Mouse (Mus musculus): ENCODE data around the gene Pde9a.

Pde9a gene

DNA sequence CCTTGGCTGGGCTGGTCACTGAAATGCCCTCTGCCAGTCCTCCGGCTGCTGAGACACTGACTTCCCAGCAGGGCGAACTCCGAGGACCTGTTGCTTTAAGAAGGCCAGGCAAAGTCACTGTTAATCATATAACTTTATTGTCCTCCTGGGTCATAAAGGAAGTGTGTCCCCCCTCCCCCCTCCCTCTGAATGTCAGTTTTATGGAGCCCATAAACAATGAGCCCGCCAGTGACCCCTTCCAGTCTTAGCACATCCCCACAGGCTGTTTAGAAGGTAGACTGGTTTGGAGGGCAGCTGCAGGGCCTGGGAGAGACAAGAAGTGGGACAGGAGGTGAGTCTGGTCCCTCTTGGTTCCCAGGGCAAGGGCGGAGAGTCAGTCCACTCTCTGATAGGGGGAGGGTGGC, 46.9 kb downstream of the Pde9a start:
- no peak for DNase-seq (ENCODE audit: low read depth, low spot score)

DNA sequence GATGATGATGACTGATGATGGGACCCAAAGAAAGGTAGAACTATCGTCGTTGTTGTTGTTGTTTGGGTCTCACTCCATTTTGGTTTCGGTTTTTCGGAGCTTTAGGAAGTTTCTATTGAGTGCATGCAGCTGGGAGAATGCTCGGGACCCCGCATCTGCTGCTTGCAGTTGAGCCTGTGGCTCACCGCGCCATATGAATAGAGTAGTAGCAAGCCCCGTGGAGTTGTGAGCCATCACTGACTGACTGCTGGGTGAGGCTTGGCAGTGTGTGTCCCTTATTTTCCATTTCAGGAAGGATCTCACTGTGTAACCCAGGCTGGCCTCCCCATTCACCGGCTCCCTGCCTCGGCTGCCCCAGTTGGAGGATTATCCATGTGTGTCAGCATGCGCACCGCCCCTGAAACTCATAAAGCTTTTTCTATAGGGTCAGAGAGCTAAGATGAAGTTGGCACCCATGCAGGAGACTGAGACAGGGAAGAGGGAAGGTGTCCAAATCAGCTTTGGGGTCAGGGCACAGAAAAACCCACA, 47.5 kb downstream of the Pde9a start:
- no peak for DNase-seq (ENCODE audit: low read depth, low spot score)

GRCm38 (mm10) chr17:31433978-31434797, 48.2 kb downstream of the Pde9a start:
- no peak for DNase-seq (ENCODE audit: low read depth, low spot score)

GRCm38 (mm10) chr17:31434825-31435325, 48.9 kb downstream of the Pde9a start:
- DNase-seq (ENCODE audit: low read depth, low spot score) = no peak

GRCm38 (mm10) chr17:31435934-31436813, 50.2 kb downstream of the Pde9a start:
- DNase-seq (ENCODE audit: low read depth, low spot score) = no peak

GRCm38 (mm10) chr17:31436814-31437406, 50.9 kb downstream of the Pde9a start:
- no peak for DNase-seq (ENCODE audit: low read depth, low spot score)

DNA sequence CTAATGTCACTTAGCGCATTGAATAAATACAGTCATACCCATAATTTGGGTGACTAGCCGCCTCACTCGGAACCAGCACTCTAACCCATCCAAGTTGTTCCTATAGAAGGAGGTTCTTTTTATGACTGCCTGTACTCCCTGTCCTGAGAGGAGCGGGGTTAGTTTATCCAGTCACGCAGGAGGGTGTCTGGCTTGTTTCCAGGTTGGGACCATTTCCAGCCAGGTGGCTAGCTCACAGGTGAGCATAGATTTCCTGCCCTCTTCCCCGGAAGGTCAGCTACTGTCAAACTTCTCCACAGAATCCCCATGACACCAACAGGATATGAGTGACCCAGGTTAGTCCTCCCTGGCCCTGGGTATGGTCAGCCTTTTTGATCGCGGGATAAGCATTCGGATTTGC, 51.5 kb downstream of the Pde9a start:
- DNase-seq (ENCODE audit: low read depth, low spot score) = no peak

DNA sequence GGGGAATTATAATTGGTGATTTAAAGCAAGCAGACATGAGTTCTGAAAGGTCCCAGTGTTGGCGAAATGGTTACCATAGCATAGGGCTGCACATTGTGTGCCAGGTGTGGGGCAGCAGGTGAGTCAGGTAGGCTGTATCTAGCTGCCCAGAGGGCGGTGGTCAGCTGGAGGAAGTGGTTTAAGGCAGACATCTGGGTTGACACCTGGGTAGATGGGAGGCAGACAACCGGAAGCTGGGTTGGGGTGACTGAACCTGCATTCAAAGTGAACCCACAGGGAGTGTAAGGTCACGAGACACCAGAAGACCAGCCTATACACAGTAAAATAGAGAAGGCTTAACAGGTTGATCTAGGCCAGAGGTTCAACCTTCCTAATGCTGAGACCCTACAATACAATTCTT, 54.0 kb downstream of the Pde9a start:
- DNase-seq (ENCODE audit: low read depth, low spot score) = no peak

- no peak for DNase-seq (ENCODE audit: low read depth, low spot score)
Observed at GRCm38 (mm10) chr17:31442513-31442912, 56.5 kb downstream of the Pde9a start.

DNA sequence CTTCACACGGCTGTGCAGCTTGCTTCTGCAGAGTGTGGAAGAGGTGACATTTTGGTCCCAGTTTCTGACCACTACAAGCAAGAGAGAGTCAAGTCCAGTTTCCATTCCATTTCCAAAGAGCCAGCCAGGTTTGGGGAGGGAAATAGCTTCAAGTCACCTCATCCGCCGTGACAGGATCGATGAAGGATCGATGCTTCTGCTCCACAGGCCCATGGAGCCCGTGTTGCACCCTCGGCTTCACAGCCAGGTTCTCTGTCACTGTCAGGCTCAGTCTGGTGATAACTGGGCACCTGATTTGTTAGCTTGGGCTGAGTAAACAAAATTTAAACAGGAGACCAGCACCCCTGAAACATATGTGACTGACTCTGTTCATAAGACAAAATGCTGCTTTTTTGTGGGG, 58.2 kb downstream of the Pde9a start:
- no peak for DNase-seq (ENCODE audit: low read depth, low spot score)

DNA sequence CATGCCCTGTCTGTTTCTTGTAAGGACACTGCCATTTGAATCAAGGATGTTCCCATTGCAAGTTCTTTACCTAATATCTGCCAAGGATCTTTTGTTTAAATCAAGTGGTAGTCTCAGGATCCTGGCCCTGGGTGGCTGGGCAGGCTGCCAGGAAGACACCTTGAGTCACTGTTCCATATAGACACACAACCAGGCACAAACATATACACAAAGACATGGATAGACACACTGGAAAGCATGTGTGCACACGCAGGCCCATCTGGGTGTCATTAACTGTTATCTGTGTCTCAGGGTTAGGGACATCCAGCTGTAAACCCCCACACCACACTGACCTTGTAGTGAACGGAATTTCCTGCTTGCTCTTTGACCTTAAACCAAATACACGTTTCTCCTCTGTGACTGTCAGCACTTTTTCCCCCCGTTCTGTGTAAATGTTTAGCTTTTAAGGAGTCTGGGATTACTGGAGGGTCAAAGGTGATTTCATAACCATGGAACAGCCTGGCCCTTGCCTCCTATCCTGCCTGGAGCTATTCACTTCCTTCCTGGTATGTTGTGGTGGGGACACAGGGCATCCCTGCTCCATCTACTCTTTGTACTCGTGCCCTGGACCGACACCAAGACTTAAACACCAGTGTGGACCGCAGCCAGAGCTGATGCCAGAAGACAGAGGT, 59.2 kb downstream of the Pde9a start:
- no peak for DNase-seq (ENCODE audit: low read depth, low spot score)

DNA sequence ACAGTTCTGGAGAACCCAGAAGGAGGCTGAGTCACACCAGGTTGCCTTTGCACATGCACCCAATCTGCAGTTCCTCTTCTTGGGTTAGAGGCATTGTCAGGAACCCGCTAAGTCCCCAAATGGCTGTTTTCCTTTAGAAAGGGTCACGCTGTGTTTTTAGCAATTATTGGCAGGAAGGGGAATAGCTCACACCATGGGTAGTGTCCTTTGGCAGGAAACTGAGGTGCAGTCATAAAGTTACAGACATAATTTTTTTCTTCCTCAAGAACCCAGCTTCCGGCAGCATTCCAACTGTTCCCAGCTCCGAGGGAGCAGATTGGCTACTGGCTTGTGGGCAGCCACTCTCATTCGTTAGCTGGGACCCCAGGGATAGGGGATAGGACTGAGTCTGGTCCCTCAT, 61.8 kb downstream of the Pde9a start:
- DNase-seq (ENCODE audit: low read depth, low spot score) = no peak

DNA sequence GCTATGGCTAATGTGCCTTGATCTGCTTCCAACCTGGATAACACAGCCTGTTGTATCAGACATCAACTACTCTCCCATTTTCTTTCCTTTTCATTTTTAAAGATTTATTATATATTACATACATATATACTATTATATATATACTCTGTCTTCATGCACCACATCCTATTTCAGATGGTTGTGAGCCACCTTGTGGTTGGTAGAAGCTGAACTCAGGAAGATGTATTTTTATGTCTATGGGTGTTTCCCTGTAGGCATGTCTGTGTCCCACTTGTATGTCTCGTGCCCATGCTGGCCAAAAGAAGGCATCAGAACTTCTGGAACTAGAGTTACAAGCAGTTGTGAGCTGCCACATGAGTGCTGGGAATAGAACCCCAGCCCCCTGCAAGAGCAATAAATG, 62.5 kb downstream of the Pde9a start:
- no peak for DNase-seq (ENCODE audit: low read depth, low spot score)

DNA sequence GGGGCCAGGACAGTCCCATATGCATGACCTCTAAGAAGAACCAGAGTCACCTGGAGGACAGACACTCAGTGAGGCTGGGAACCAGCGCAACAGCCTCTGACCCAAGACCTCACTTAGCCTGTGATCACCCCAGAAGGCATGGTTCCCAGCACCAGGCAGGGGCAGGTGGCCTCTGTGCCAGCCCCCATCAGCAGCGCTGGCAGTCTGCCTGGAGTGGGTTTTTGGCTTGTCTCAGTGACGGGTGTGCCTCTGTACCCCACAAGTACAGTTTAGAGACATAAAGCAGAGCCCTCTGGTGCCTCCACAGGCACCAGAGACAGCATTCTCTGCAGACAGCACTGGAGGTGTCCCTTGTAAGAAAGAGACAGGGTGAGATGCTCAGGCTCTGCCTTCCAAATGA, 64.2 kb downstream of the Pde9a start:
- no peak for DNase-seq (ENCODE audit: low read depth, low spot score)

DNA sequence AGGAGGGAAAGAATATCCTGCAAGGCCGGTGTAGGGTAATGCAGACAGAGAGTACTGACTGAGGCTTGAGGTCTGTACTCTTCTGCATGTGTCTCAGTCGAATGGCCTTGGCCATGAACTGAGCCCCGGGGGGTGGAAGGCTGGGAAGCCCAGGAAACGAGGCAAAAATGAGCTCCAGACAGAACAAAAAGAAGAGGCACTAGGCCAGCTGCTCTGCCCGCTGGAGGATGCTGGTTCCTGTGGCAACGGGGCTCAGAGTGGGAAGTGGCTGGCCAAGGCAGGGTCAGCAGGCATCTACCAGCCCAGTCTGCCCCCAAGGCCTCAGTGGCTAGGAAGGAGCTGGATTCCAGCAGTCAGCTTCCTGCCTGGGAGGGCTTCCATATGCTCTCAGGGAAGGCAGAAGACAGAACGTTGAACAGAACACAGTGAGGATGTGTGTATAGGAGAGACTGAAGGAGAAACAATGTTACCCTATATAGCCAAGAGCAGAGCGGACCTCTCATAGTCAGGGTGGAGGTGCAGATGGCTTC, 65.2 kb downstream of the Pde9a start:
- no peak for DNase-seq (ENCODE audit: low read depth, low spot score)

DNA sequence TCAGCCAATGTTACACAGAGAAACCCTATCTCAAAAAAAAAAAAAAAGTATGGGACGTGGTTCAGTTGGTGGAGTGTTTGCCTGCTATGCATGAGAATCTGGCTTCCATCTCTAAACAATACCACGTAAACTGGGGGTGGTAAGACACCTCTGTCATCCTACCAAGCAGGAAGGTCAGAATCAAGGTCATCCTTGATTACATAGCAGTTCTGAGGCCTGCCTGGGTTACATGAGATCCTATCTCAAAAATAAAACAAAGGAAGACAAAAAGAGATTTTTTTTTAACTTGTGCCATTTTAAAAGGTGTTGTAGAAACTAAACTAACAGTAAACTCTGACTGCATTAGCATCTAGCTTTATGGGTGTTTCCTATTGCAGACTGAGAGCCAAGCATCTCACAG, 66.8 kb downstream of the Pde9a start:
- DNase-seq (ENCODE audit: low read depth, low spot score) = no peak

GRCm38 (mm10) chr17:31453476-31453875, 67.5 kb downstream of the Pde9a start:
- DNase-seq (ENCODE audit: low read depth, low spot score) = peak; percentile 21

DNA sequence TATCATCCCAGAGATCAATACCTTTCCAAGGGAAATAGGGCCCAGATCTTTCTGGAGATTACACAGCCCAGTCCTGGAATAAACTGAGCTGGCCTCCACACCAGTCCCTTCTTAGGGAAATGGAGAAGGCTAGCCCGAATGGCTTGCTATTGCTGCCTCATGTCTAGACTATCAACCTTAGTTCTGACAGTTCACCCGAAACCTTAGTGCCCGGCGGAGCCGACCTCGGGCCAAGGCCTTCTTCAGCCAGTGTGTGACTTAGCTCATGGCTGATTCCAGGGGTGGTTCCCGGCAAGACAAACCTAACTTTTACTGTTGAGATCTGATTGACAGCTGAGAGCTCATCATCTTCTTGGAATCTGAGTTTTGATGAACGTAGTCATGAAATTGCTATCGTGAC, 68.0 kb downstream of the Pde9a start:
- no peak for DNase-seq (ENCODE audit: low read depth, low spot score)

GRCm38 (mm10) chr17:31456723-31457567, 70.9 kb downstream of the Pde9a start:
- DNase-seq (ENCODE audit: low read depth, low spot score) = peak; percentile 62

DNA sequence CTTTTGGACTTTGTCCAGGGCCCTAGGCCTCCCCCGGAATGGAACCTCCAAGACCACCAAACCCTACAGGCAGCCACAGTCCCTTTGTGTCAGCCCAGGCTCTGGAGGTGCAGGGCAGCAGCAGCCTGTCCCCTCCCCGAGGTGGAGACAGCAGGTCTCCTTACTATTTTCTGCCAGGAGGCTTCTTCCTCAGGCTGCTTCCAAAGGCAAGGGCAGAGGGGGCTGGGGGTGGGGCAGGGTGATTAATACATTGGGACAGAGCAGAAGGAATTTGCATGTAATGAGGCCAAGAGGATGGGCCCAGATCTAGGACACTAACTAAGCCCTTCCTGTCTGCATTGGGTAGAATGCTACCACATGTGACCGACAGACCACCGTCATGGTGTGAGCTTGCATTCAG, 74.4 kb downstream of the Pde9a start:
- no peak for DNase-seq (ENCODE audit: low read depth, low spot score)

Data from skeletal muscle tissue, adult 2 months (tissue).